Mouse (Mus musculus) spleen, adult 2 months (tissue): ENCODE results near the gene Dkk2.

ENCODE experiments used
- CTCF ChIP-seq: fragments of 200-500 bp; IDR thresholded peaks from 2 replicates; pipeline ENCODE4 v1.5.1; 2011; ENCODE audit warnings: mild to moderate bottlenecking, inconsistent platforms; ENCODE audit not compliant: insufficient read depth, insufficient read length, insufficient replicate concordance; ENCODE audit errors: extremely low read depth
- POLR2A ChIP-seq: fragments of 200-500 bp; IDR thresholded peaks from 2 replicates; pipeline ENCODE4 v1.6.1; 2011; ENCODE audit warnings: low read depth, low read length, inconsistent platforms

DNA sequence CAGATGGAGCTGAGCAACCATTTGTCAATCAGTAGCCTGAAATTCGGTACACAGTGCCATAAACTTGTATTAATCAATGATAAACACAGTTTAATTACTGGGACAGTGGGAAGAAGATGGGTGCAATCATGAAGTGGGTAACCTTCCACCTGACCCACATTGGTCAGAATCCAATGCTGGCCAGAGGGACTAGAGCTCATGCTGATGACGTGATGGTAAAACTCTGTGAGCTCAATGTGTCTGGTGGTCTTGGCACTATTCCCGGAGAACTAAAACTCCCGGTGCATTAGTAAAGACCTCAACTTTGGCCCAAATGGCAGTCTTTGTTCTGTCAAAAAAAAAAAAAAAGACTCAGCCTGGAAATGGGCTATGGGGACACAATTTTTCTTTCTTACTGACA, 116.9 kb downstream of the Dkk2 start:
- no peak for TF ChIP-seq CTCF
- TF ChIP-seq POLR2A, result no peak
